Mouse (Mus musculus) adrenal gland, adult 18-20 months (tissue): ENCODE results near the gene Arpc2. TPM values are rescaled to one million over a fixed set of nuclear protein-coding genes. Genes with fewer than 3 reads are reported as not detected.

Experiments
- DNase-seq, 2 experiments: peaks; one replicate each; pipeline ENCODE4 v3.0.0; 2021 to 2022; ENCODE audit warnings: low spot score in 2 of 2
- microRNA-seq, 2 experiments: library from miRNA; unstranded; fragments of <30 nt; microRNA quantifications; one replicate each; pipeline ENCODE4 v1.2.0; 2021; ENCODE audit warnings: borderline number of aligned reads in 2 of 2
- total RNA-seq, 2 experiments: library from RNA; stranded (reverse); gene quantifications; 1 replicate in 1 of 2; 2 replicates in 1 of 2; pipeline ENCODE4 v1.2.3; 2021

The Arpc2 gene
- total RNA-seq, 2 experiments from 2014 or later = 174 to 191 TPM

DNA sequence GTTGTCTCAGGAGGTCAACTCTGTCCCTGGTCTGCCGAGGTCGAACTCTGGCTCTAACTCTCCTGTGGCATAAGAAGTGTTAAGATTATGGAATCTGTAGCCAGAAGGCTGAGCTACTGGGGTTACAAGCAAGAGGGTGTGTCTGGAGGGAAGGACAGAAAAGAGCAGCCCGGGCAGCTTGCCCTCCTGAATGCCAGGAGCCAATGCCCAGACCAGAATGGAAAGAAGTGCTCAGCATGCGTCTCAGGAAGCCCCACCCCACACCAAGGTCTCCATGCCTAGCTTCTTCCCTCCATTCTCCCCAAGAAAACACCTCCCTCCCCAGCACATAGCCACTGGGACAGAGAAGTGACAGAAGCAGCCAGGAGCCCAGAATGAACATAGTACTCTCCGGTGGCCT is 63.1 kb downstream of the Arpc2 start:
- no peak for DNase-seq

DNA sequence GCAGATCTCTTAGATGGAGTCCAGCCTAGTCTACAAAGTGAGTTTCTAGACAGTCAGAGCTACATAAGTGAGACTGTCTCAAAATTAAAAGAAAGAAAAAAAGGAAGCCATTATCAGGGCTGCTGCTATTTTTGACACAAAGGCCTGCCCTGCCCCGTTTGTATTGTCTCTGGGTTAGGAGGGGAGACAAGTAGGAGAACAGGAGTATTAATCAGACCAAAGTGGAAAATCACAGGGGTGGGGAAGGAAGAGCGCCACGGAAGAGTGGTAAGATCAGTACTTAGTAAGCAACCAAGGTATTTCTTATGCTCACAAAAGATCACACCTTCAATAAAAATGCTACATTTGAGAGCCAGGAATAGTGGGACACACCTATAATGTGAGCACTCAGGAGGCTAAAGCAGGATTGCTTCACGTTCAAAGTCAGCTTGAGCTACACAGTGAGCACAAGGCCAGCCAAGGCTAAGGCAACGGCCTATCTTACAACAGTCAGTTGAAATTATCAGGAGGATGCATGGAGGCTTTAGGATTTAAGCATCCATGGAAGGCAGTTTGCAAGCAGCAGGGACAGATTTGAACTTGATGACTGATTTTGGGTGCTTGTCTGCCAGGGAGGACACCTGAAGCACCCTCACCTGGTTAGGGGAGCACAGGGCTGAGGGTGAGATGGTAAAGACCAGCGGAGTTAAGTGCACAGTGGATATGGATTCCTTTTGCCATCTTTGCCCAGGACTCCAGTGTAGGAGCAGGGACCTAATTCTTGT is 64.6 kb downstream of the Arpc2 start:
- no peak for DNase-seq

- no peak for DNase-seq
Measured at GRCm38 (mm10) chr1:74302229-74302628, 66.3 kb downstream of the Arpc2 start.

- no peak for DNase-seq
Measured at GRCm38 (mm10) chr1:74302835-74303234, 67.0 kb downstream of the Arpc2 start.

- peak; percentile 85 to 86 for DNase-seq
Measured at GRCm38 (mm10) chr1:74303509-74304338, 67.8 kb downstream of the Arpc2 start.

DNA sequence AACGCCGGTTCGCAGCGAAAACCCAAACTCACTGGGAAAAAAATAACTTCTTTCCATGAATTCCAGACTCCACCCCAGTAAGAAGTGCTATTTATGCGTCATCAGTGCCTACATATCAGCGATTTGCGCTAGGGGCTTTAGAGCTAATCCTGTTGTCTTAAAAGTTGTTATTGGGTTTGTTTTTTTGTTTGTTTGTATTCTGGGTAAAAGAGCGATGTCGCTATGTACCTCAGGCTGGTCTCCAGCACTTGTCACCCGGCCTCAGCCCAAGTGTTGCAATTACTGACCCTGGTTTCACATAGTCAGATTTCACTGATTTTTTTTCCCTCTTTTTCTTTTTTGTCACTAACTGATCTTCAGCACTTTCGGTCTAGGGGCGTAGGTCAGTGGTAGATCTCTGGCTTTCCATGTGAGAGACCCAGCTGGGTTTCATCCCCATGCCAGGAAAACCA is 68.5 kb downstream of the Arpc2 start:
- no peak for DNase-seq

- DNase-seq = no peak
Measured at GRCm38 (mm10) chr1:74304946-74305345, 69.1 kb downstream of the Arpc2 start.

DNA sequence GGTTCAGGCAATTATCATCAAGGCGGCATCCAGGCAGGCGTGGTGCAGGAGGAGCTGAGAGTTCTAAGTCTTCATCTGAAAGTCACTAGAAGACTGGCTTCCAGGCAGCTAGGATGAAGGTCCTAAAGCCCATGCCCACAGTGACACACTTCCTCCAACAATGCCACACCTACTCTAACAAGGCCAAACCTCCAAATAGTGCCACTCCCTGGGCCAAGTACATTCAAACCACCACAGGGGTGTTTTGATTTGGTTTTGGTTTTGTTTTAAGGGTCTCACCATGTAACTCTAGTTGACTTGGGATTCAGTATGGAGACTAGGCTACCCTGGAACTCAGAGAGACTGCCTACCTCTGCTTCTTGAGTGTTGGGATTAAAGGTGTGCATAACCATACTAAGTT is 69.6 kb downstream of the Arpc2 start, which contains the start of gene Tmbim1:
TSS of gene Tmbim1 (minus strand) at position 101 of the 400 bp plus-strand sequence.
- no peak for DNase-seq

- no peak for DNase-seq
Measured at GRCm38 (mm10) chr1:74307146-74307545, 71.3 kb downstream of the Arpc2 start.

DNA sequence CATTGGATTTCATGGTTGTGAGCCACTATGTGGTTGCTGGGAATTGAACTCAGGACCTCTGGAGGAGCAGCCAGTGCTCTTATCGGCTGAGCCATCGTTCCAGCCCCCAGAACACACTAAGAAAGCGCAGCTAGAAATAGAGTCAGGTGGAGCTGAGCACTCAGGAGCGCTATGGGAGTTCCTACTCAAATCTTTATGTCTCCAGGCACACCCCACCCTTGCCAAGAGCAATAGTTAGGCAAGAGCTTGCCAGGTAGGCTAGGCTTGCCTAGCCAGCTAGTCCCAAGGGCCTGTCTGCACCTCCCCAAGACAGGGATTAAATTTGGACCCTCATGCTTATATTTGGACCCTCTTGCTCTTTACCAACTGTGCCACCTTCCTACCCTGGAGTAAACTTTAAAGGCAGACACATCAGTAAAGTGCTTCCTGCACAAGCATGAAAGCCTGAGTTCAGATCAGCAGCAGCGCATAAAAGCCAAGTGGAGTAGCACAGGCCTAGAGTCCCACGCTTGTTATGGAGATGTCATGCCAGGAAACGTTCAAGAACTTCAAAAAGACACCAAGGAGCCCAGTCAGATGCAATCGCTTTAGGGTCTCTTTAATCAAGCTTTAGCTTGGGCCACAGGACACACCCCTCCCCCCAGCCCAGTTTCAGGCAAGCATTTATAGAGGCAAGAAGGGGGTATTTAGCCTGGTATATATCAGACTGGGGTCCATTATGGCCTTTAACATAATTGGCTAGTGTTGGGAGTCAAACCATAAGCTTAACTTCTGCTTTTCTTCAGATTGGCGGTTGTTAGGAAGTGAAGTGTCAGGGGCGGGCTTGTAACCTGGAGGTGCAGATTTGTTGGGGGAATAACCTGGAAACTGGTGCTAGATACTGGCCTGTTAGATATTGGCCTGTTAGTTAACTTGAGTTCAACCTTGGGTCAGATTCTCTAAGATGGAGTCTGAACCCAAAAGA is 72.4 kb downstream of the Arpc2 start:
- DNase-seq = no peak

DNA sequence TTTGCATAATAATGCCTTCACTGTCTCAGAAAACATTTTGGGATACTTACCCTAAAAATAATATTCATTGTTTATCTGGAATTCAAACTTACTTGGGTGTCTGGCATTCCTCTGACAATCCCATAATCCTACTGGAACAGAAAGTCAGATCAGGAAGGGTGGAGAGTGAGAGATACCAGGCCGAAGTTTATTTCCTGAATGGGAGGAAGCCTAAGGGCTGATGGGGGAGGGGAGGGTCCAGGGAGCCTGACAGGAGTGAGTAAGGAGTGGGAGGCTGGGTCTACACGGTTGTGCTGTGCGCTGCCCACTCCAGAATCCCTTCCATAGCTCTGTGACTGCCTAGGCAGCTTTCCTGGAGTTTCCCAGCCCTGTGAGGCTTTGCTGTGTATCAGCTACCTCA is 73.9 kb downstream of the Arpc2 start:
- no peak for DNase-seq

GRCm38 (mm10) chr1:74313049-74313692 is 77.3 kb downstream of the Arpc2 start:
- peak in 1 of 2 experiments; percentile 50 for DNase-seq

- no peak for DNase-seq
Measured at GRCm38 (mm10) chr1:74314796-74315195, 78.9 kb downstream of the Arpc2 start.

GRCm38 (mm10) chr1:74316114-74316827 is 80.4 kb downstream of the Arpc2 start:
- no peak for DNase-seq

Small RNAs within 50 kb of the gene (microRNA-seq; reads per million reads assigned to microRNA genes)
- 0 reads per million in 2 experiments for gene Mir1928

Other genes starting within 250 kb of the Arpc2 start
- gene Tns1, start 111.6 kb upstream of the Arpc2 start, total RNA-seq = 100 to 1,000 TPM; 389 to 450 TPM
- gene Rufy4, start 110.5 kb upstream of the Arpc2 start, total RNA-seq = 1 to 10 TPM; 1.3 to 2.0 TPM
- gene Cxcr2, start 82.1 kb upstream of the Arpc2 start, total RNA-seq = under 1 TPM in 1 of 2 experiments, not detected in 1; 0.13 TPM
- gene Cxcr1, start 41.5 kb upstream of the Arpc2 start, total RNA-seq = not detected
- not detected for gene Gpbar1, start 42.5 kb downstream of the Arpc2 start, total RNA-seq
- 100 to 1,000 TPM; 158 to 197 TPM for gene Aamp, start 48.7 kb downstream of the Arpc2 start, total RNA-seq
- 10 to 100 TPM; 68.2 to 83.0 TPM for gene Pnkd, start 48.8 kb downstream of the Arpc2 start, total RNA-seq
- 100 to 1,000 TPM; 106 to 113 TPM for gene Tmbim1, start 69.5 kb downstream of the Arpc2 start, total RNA-seq
- gene Catip, start 126.0 kb downstream of the Arpc2 start, total RNA-seq = under 1 TPM; 0.33 to 0.35 TPM
- 10 to 100 TPM in 1 of 2 experiments, 1 to 10 TPM in 1; 9.5 to 20.5 TPM for gene Slc11a1, start 139.1 kb downstream of the Arpc2 start, total RNA-seq
- gene Ctdsp1, start 155.4 kb downstream of the Arpc2 start, total RNA-seq = 100 to 1,000 TPM; 133 to 136 TPM
- gene Vil1, start 173.3 kb downstream of the Arpc2 start, total RNA-seq = 1 to 10 TPM; 1.8 to 1.9 TPM